Mouse (Mus musculus) heart, postnatal 0 days (tissue): ENCODE results near the gene Mdc1. TPM values are rescaled to one million over a fixed set of nuclear protein-coding genes. Genes with fewer than 3 reads are reported as not detected.
"Not testable (repeated sequence)": the region's sequence is repeated elsewhere in the genome, so short reads cannot be mapped to it uniquely, and the experiment has no call there.

Source experiments
- ATAC-seq: fragments of 200-750 bp; cut with Nextera tagmentation; 2 replicates; pipeline ENCODE4 v1.8.0; 2017; ENCODE audit warnings: low read depth, moderate number of reproducible peaks, moderate library complexity; ENCODE audit not compliant: insufficient read depth
- DNase-seq: peaks from one replicate; pipeline ENCODE4 v3.0.0-alpha.2; 2016; ENCODE audit warnings: low spot score
- H3K27ac ChIP-seq: fragments of 300-500 bp; sonication (generic); 2 replicates; pipeline ENCODE4 v1.5.1; 2014; ENCODE audit warnings: low read depth, mild to moderate bottlenecking
- H3K27me3 ChIP-seq: fragments of 300-500 bp; sonication (generic); 2 replicates; pipeline ENCODE4 v1.6.1; 2014; ENCODE audit warnings: low read length, mixed read lengths; ENCODE audit not compliant: control insufficient read depth, insufficient read depth
- H3K36me3 ChIP-seq: fragments of 300-500 bp; sonication (generic); replicated peaks from 2 replicates; pipeline ENCODE4 v1.6.1; 2014; ENCODE audit warnings: low read length, mixed read lengths; ENCODE audit not compliant: control insufficient read depth, insufficient read depth
- H3K4me1 ChIP-seq: fragments of 300-500 bp; sonication (generic); 2 replicates; pipeline ENCODE4 v1.6.1; 2014; ENCODE audit warnings: antibody characterized with exemption; ENCODE audit not compliant: control insufficient read depth, insufficient read depth
- H3K4me2 ChIP-seq: fragments of 300-500 bp; sonication (generic); 2 replicates; pipeline ENCODE4 v1.6.1; 2014; ENCODE audit warnings: low read depth, mild to moderate bottlenecking, low read length, moderate library complexity
- H3K4me3 ChIP-seq: fragments of 300-500 bp; sonication (generic); 2 replicates; pipeline ENCODE4 v1.5.1; 2014; ENCODE audit warnings: low read depth, low read length
- H3K9ac ChIP-seq: fragments of 300-500 bp; sonication (generic); replicated peaks from 2 replicates; pipeline ENCODE4 v1.6.1; 2014; ENCODE audit warnings: low read depth, low read length, mixed read lengths
- H3K9me3 ChIP-seq: fragments of 300-500 bp; sonication (generic); replicated peaks from 2 replicates; pipeline ENCODE4 v1.6.1; 2016; ENCODE audit warnings: low read length; ENCODE audit not compliant: control insufficient read depth
- CTCF ChIP-seq: IDR thresholded peaks from 2 replicates; pipeline ENCODE4 v1.5.1; 2016; ENCODE audit warnings: antibody characterized with exemption, control low read depth, low read depth
- EP300 ChIP-seq: IDR thresholded peaks from 2 replicates; pipeline ENCODE4 v1.6.1; 2016; ENCODE audit warnings: antibody characterized with exemption, low read depth
- WGBS: fragments of 180-500 bp; shearing (Covaris S2); extraction: QIAGEN DNeasy Blood & Tissue Kit; methylation state at CpG from one replicate; pipeline ENCODE4 v1.1.7; 2014; 5-methylcytosine and 5-hydroxymethylcytosine counted together
- polyA plus RNA-seq: library from polyadenylated mRNA; unstranded; fragments of >200 nt; fragmentation: Nextera tagmentation; extraction: Ambion mirVana; gene quantifications from 2 replicates; pipeline ENCODE4 v1.2.1, GENCODE M21; 2015
- total RNA-seq: library from RNA; depleted of rRNA; stranded (reverse); fragments of >200 nt; gene quantifications from 2 replicates; pipeline ENCODE4 v1.2.3, GENCODE M21; 2014; ENCODE audit warnings: low replicate concordance

The Mdc1 gene
- total and polyA plus RNA-seq, 2 experiments from 2014 or later = 2.3 to 5.4 TPM

GRCm38 (mm10) chr17:35836178-35836965, 4.9 kb upstream of the Mdc1 start:
- TF ChIP-seq CTCF (peak; percentile 82), EP300 (no peak)
- Histone ChIP-seq H3K4me1 (peaks cover 10% of the 10 kb centered on the region), H3K4me3 (peak overlapping the region; percentile 73), H3K27me3 (no peaks in the 10 kb centered on the region), H3K9ac (peak overlapping the region; percentile 82), H3K36me3 (peaks cover 42% of the 10 kb centered on the region), H3K9me3 (no peaks in the 10 kb centered on the region), H3K4me2 (peak overlapping the region; percentile 75), H3K27ac (peak overlapping the region; percentile 89)
- 5% methylated on average over 24 of the region's 24 CpGs for WGBS
- peak; percentile 90 for DNase-seq
- ATAC-seq = no peak

- peak overlapping the region; percentile 73 for H3K4me3 ChIP-seq
- ATAC-seq = peak; percentile 29
Measured at GRCm38 (mm10) chr17:35836991-35837422, 4.3 kb upstream of the Mdc1 start.

GRCm38 (mm10) chr17:35837487-35837886, 3.8 kb upstream of the Mdc1 start:
- Histone ChIP-seq H3K36me3 (peaks cover 35% of the 10 kb centered on the region), H3K4me3 (peak overlapping the region; percentile 73), H3K27me3 (no peaks in the 10 kb centered on the region), H3K9me3 (no peaks in the 10 kb centered on the region), H3K4me1 (peaks cover 17% of the 10 kb centered on the region), H3K4me2 (peak overlapping the region; percentile 75), H3K9ac (peak overlapping the region; percentile 82), H3K27ac (peak overlapping the region; percentile 89)
- no peak for ATAC-seq
- peak; percentile 62 for DNase-seq
- WGBS = under 1% methylated on average over 18 of the region's 18 CpGs
- TF ChIP-seq CTCF (no peak), EP300 (no peak)

More at GRCm38 (mm10) chr17:35836991-35837422, 4.3 kb upstream of the Mdc1 start:
- H3K36me3 ChIP-seq = peaks cover 36% of the 10 kb centered on the region
- H3K27ac ChIP-seq = peak overlapping the region; percentile 89
- 0% methylated on average over 25 of the region's 25 CpGs for WGBS
- DNase-seq = peak; percentile 81
- peak; percentile 69; the same call in 1 of the 2 replicates for TF ChIP-seq EP300
- TF ChIP-seq CTCF = no peak
- H3K9ac ChIP-seq = peak overlapping the region; percentile 82
- no peaks in the 10 kb centered on the region for H3K27me3 ChIP-seq
- H3K9me3 ChIP-seq = no peaks in the 10 kb centered on the region
- peak overlapping the region; percentile 75 for H3K4me2 ChIP-seq
- H3K4me1 ChIP-seq = peaks cover 14% of the 10 kb centered on the region

GRCm38 (mm10) chr17:35838122-35838544, 3.2 kb upstream of the Mdc1 start, which contains the start of gene Tubb5:
Gene Tubb5, minus strand, starts transcription at chr17:35838306.
- Histone ChIP-seq H3K9me3 (no peaks in the 10 kb centered on the region), H3K9ac (peak within 1 kb of the TSS; percentile 82), H3K36me3 (peaks cover 29% of the 10 kb centered on the region), H3K4me2 (peak within 1 kb of the TSS; percentile 75), H3K4me3 (peak within 1 kb of the TSS; percentile 73), H3K4me1 (peaks cover 17% of the 10 kb centered on the region), H3K27ac (peak within 1 kb of the TSS; percentile 89), H3K27me3 (no peaks in the 10 kb centered on the region)
- WGBS = under 1% methylated on average over 29 of the region's 29 CpGs
- ATAC-seq (peak; percentile 73), DNase-seq (peak; percentile 98)
- TF ChIP-seq EP300 = peak; percentile 74
- TF ChIP-seq CTCF = no peak

GRCm38 (mm10) chr17:35838570-35838969, 2.7 kb upstream of the Mdc1 start:
- Histone ChIP-seq H3K4me1 (peaks cover 17% of the 10 kb centered on the region), H3K36me3 (peaks cover 24% of the 10 kb centered on the region), H3K9ac (0 out of 2 replicates have a peak overlapping the region, but pooled peaks have one; percentile 4), H3K27me3 (no peaks in the 10 kb centered on the region), H3K9me3 (no peaks in the 10 kb centered on the region), H3K27ac (peak overlapping the region; percentile 89), H3K4me3 (peak overlapping the region; percentile 73), H3K4me2 (peak overlapping the region; percentile 75)
- WGBS = 1% methylated on average over 5 of the region's 5 CpGs
- TF ChIP-seq EP300 (no peak), CTCF (no peak)
- ATAC-seq (no peak), DNase-seq (no peak)

- 0 out of 2 replicates have a peak overlapping the region, but pooled peaks have one; percentile 4 for H3K9ac ChIP-seq
- H3K4me3 ChIP-seq = peak overlapping the region; percentile 73; the same call in 1 of the 2 replicates
- peaks cover 17% of the 10 kb centered on the region for H3K4me1 ChIP-seq
- H3K27me3 ChIP-seq, DNase-seq, H3K9me3 ChIP-seq, ATAC-seq: not testable (repeated sequence)
- WGBS = 45% methylated on average over 3 of the region's 3 CpGs
- H3K36me3 ChIP-seq = peaks cover 20% of the 10 kb centered on the region
- peak overlapping the region; percentile 89 for H3K27ac ChIP-seq
- H3K4me2 ChIP-seq = peak overlapping the region; percentile 75
Measured at GRCm38 (mm10) chr17:35839002-35839401, 2.3 kb upstream of the Mdc1 start.
